Mouse (Mus musculus): ENCODE results near the gene Zfp697. TPM values are rescaled to one million over a fixed set of nuclear protein-coding genes. Genes with fewer than 3 reads are reported as not detected.

The Zfp697 gene
- total and polyA plus RNA-seq, 2 experiments from 2014 or later, result 18.1 to 39.5 TPM

- Histone ChIP-seq H3K4me3 (ENCODE audit: low read depth, low read length) (no peak overlapping the region), H3K36me3 (ENCODE audit: insufficient read depth, low read length) (no peaks in the 10 kb centered on the region), H3K4me2 (ENCODE audit: low read depth, low read length, poor library complexity, severe bottlenecking) (no peak overlapping the region), H3K4me1 (ENCODE audit: insufficient read depth, low read length) (no peaks in the 10 kb centered on the region), H3K27me3 (ENCODE audit: insufficient read depth, low read length) (no peaks in the 10 kb centered on the region), H3K9me3 (ENCODE audit: low read length) (no peaks in the 10 kb centered on the region), H3K27ac (ENCODE audit: low read depth, low read length) (no peak overlapping the region), H3K9ac (replicated peaks; ENCODE audit: low read length, poor library complexity, severe bottlenecking) (no peak overlapping the region)
- ATAC-seq (ENCODE audit: low FRiP score), result no peak
- TF ChIP-seq CTCF (IDR thresholded peaks at IDR 0.05), result no peak
- WGBS, result 88% methylated on average over 6 of the region's 6 CpGs
- DNase-seq (ENCODE audit: low spot score), result no peak
Measured at GRCm38 (mm10) chr3:98348106-98348505, 34.2 kb upstream of the Zfp697 start.

DNA sequence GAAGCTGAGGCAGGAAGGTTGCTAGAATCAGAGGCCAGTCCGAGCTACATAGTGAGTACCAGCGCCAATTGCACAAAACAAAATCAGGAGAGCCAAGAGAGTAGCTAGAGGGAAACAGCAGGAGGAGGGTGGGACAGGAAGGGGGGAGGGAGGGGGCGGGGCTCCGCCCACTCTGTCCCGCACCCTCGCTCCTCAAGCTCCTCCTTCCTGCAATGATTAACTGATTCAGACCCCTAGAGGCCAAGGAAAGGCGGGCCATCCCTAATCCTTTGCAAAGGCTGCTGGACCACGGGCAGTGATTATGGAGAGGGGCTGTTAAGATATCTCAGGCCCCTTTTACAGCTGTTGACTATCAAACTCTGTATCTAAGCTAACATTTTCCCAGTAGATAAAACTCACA is 33.6 kb upstream of the Zfp697 start:
- H3K36me3 ChIP-seq (ENCODE audit: insufficient read depth, low read length), result no peaks in the 10 kb centered on the region
- WGBS, result 22% methylated on average over 8 of the region's 8 CpGs

DNA sequence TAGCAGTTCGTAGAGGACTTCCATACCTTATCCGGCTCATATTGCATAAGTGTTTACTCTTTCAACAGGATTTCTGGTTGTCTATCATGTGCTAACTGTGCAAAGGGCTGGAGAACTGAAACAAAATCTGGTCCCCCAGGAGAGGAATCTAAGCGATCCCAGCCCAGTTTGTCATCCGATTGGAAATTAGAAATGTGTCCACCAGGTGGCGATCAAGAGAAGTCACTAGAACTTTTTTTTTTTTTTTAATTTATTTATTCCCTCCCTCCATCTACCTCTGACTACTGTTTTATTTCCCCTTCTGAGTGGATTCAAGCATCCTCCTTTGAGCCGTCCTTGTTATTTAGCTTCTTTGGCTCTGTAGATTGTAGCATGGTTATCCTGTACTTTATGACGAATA is 28.4 kb upstream of the Zfp697 start:
- peak; percentile 75 for TF ChIP-seq CTCF (IDR thresholded peaks at IDR 0.05)
- DNase-seq (ENCODE audit: low spot score) (peak; percentile 87), ATAC-seq (ENCODE audit: low FRiP score) (no peak)
- no peak overlapping the region for H3K9ac ChIP-seq (replicated peaks; ENCODE audit: low read length, poor library complexity, severe bottlenecking)
- H3K4me2 ChIP-seq (ENCODE audit: low read depth, low read length, poor library complexity, severe bottlenecking), result no peak overlapping the region
- H3K27me3 ChIP-seq (ENCODE audit: insufficient read depth, low read length), result no peaks in the 10 kb centered on the region
- H3K27ac ChIP-seq (ENCODE audit: low read depth, low read length), result no peak overlapping the region
- WGBS, result 32% methylated on average over 7 of the region's 7 CpGs
- no peaks in the 10 kb centered on the region for H3K4me1 ChIP-seq (ENCODE audit: insufficient read depth, low read length)
- no peaks in the 10 kb centered on the region for H3K36me3 ChIP-seq (ENCODE audit: insufficient read depth, low read length)
- H3K4me3 ChIP-seq (ENCODE audit: low read depth, low read length), result no peak overlapping the region
- H3K9me3 ChIP-seq (ENCODE audit: low read length), result no peaks in the 10 kb centered on the region

More for the DNA sequence above, 33.6 kb upstream of the Zfp697 start:
- H3K4me2 ChIP-seq (ENCODE audit: low read depth, low read length, poor library complexity, severe bottlenecking), result no peak overlapping the region
- H3K9me3 ChIP-seq (ENCODE audit: low read length), result no peaks in the 10 kb centered on the region
- H3K9ac ChIP-seq (replicated peaks; ENCODE audit: low read length, poor library complexity, severe bottlenecking), result no peak overlapping the region
- DNase-seq (ENCODE audit: low spot score), result no peak
- ATAC-seq (ENCODE audit: low FRiP score), result 0 out of 2 replicates have a peak, but pooled peaks have one; percentile 38
- H3K27ac ChIP-seq (ENCODE audit: low read depth, low read length), result no peak overlapping the region
- H3K4me3 ChIP-seq (ENCODE audit: low read depth, low read length), result no peak overlapping the region
- H3K27me3 ChIP-seq (ENCODE audit: insufficient read depth, low read length), result no peaks in the 10 kb centered on the region
- H3K4me1 ChIP-seq (ENCODE audit: insufficient read depth, low read length), result no peaks in the 10 kb centered on the region
- TF ChIP-seq CTCF (IDR thresholded peaks at IDR 0.05), result no peak

- Histone ChIP-seq H3K4me3 (ENCODE audit: low read depth, low read length) (no peak overlapping the region), H3K27me3 (ENCODE audit: insufficient read depth, low read length) (no peaks in the 10 kb centered on the region), H3K36me3 (ENCODE audit: insufficient read depth, low read length) (no peaks in the 10 kb centered on the region), H3K9me3 (ENCODE audit: low read length) (no peaks in the 10 kb centered on the region), H3K4me2 (ENCODE audit: low read depth, low read length, poor library complexity, severe bottlenecking) (no peak overlapping the region), H3K4me1 (ENCODE audit: insufficient read depth, low read length) (no peaks in the 10 kb centered on the region), H3K27ac (ENCODE audit: low read depth, low read length) (no peak overlapping the region), H3K9ac (replicated peaks; ENCODE audit: low read length, poor library complexity, severe bottlenecking) (no peak overlapping the region)
- DNase-seq (ENCODE audit: low spot score), result peak; percentile 18
- peak; percentile 41; the same call in 1 of the 2 replicates for ATAC-seq (ENCODE audit: low FRiP score)
- peak; percentile 61 for TF ChIP-seq CTCF (IDR thresholded peaks at IDR 0.05)
- 59% methylated on average over 10 of the region's 10 CpGs for WGBS
Measured at GRCm38 (mm10) chr3:98355344-98356025, 26.8 kb upstream of the Zfp697 start.

DNA sequence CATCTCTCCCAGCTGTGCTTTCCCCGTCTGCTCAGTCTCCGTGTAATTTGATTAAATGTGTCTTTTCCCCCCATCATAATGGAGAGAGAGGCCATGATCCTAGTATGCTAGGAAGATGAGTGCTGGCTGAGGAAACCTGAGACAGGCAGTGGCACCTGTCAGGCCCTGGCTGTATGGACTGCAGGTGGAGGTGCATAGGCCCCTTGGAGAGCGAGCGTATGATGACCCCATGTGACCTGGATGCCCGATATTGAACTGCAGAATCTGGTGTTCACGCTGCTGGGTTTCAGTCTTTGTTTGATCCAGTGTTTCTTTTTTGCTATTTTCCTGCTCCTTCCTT is 26.3 kb upstream of the Zfp697 start:
- H3K9me3 ChIP-seq (ENCODE audit: low read length), result no peaks in the 10 kb centered on the region
- no peak overlapping the region for H3K4me2 ChIP-seq (ENCODE audit: low read depth, low read length, poor library complexity, severe bottlenecking)
- DNase-seq (ENCODE audit: low spot score) (no peak), ATAC-seq (ENCODE audit: low FRiP score) (no peak)
- no peak overlapping the region for H3K9ac ChIP-seq (replicated peaks; ENCODE audit: low read length, poor library complexity, severe bottlenecking)
- TF ChIP-seq CTCF (IDR thresholded peaks at IDR 0.05), result no peak
- WGBS, result 65% methylated on average over 6 of the region's 6 CpGs
- H3K27me3 ChIP-seq (ENCODE audit: insufficient read depth, low read length), result no peaks in the 10 kb centered on the region
- no peaks in the 10 kb centered on the region for H3K36me3 ChIP-seq (ENCODE audit: insufficient read depth, low read length)
- H3K27ac ChIP-seq (ENCODE audit: low read depth, low read length), result no peak overlapping the region
- no peaks in the 10 kb centered on the region for H3K4me1 ChIP-seq (ENCODE audit: insufficient read depth, low read length)
- H3K4me3 ChIP-seq (ENCODE audit: low read depth, low read length), result no peak overlapping the region

DNA sequence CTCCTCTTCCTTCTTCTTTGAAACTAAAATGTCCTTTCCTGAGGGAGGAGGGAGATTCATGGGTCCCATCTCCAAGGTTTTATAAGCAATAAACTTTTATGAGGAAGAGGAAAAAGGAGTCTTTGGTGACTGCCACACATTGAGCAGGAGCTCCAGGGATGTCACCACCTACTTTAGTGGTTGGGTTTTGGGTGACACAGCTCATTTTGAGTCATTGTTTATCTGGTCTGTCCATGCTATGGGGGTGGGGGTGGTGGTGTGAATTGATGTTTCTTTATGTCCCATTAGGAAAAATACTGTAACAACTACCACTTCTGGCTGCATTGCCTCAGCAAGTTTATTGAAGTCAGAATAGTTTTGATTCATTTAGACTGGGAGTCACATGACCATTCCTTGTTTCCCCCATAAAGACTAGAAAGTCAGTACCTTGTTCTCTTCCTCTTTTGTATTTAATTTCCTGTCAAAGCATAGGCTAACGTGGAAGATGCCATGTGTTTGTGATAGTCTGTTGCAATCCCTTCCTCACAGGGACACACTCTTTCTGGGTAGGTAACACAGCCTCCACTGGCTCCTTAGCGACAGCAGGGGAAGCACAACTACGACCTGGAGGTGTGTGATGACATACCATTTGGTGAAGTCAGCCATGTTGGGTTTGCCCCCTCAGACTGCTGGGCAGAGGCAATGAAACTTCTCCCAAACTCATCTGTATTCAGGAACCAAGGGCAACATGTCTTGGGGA is 25.5 kb upstream of the Zfp697 start:
- DNase-seq (ENCODE audit: low spot score), result no peak
- Histone ChIP-seq H3K36me3 (ENCODE audit: insufficient read depth, low read length) (no peaks in the 10 kb centered on the region), H3K9ac (replicated peaks; ENCODE audit: low read length, poor library complexity, severe bottlenecking) (no peak overlapping the region), H3K4me2 (ENCODE audit: low read depth, low read length, poor library complexity, severe bottlenecking) (no peak overlapping the region), H3K4me3 (ENCODE audit: low read depth, low read length) (no peak overlapping the region), H3K27ac (ENCODE audit: low read depth, low read length) (no peak overlapping the region), H3K27me3 (ENCODE audit: insufficient read depth, low read length) (no peaks in the 10 kb centered on the region), H3K4me1 (ENCODE audit: insufficient read depth, low read length) (no peaks in the 10 kb centered on the region), H3K9me3 (ENCODE audit: low read length) (no peaks in the 10 kb centered on the region)
- no peak for TF ChIP-seq CTCF (IDR thresholded peaks at IDR 0.05)
- ATAC-seq (ENCODE audit: low FRiP score), result no peak
- 78% methylated on average over 3 of the region's 3 CpGs for WGBS
